Mouse (Mus musculus): ENCODE measurements around the gene Dip2a.

- TF ChIP-seq POLR2A (IDR thresholded peaks at IDR 0.05; ENCODE audit: insufficient read depth, low read depth, low read length) (no peak), CTCF (IDR thresholded peaks at IDR 0.05; ENCODE audit: insufficient read depth, low read depth, low read length) (no peak)
Measured at GRCm38 (mm10) chr10:76218240-76218639, 126.9 kb downstream of the Dip2a start.
